In the genomic region with DNA sequence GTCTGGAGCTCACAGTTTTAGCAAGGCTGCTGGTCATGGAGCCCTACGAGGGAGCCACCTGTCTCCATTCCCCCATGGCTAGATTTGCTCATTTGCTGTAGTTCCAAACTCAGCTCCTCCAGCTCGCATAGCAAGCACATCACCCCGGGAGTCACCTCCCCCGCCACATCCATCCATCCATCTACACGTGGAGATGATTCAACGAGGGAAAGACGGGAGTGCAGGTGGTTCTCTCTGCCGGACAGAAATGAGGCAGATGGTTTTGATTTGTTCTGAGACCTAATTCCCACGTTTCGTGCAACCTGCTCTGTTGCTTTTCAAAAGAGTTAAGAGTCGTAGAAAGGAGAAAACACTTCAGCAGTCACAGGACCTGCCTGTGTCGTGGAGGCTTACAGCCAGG, we compare ENCODE assay signal across 17 mouse cellular contexts.
DNase-seq lines count a peak whose midpoint lies in the region; ATAC-seq and TF ChIP-seq lines count a peak whose summit lies in the region.
"Had no signal": no experiment of that assay in that cellular context is flagged by ENCODE, and none has a peak within 500 bp of the region (broad histone marks: within the 10 kb centered on the region; RNA-seq: fewer than 3 reads in every experiment).

No protein-coding gene starts in this region.

- no peak for TF ChIP-seq POLR2A in heart, adult 2 months (IDR thresholded peaks at IDR 0.05; ENCODE audit: insufficient read depth, low read depth, low read length)

- H3K79me2 ChIP-seq in heart, adult 2 months (replicated peaks; ENCODE audit: control insufficient read depth, insufficient read depth, low read length): no peaks in the 10 kb centered on the region

- no peak overlapping the region for H3K4me3 ChIP-seq in heart, adult 2 months
- H3K4me3 ChIP-seq in midbrain, embryonic 15.5 days: no peak overlapping the region
- H3K4me3 ChIP-seq: forebrain, embryonic 12.5 days; heart, embryonic 15.5 days; liver, embryonic 15.5 days; neural tube, embryonic 15.5 days had no signal

- no peaks in the 10 kb centered on the region for H3K9me3 ChIP-seq in midbrain, embryonic 15.5 days
- H3K9me3 ChIP-seq: heart, embryonic 15.5 days; liver, embryonic 15.5 days had no signal

- no peak for TF ChIP-seq EP300 in heart, adult 2 months (IDR thresholded peaks at IDR 0.05; ENCODE audit: insufficient read depth, low read depth, low read length)

- no peaks in the 10 kb centered on the region; the same call in 1 of the 2 replicates for H3K27me3 ChIP-seq in heart, adult 2 months (ENCODE audit: control insufficient read depth, insufficient read depth, low read length)
- H3K27me3 ChIP-seq in midbrain, embryonic 15.5 days (replicated peaks): 0 out of 2 replicates have a peak, but pooled peaks cover 2% of the 10 kb centered on the region
- H3K27me3 ChIP-seq: heart, embryonic 15.5 days; liver, embryonic 15.5 days; neural tube, embryonic 15.5 days had no signal

- H3K9ac ChIP-seq in heart, adult 2 months (ENCODE audit: low read depth, low read length): no peak overlapping the region
- H3K9ac ChIP-seq in midbrain, embryonic 15.5 days: no peak overlapping the region
- H3K9ac ChIP-seq: forebrain, embryonic 12.5 days; heart, embryonic 15.5 days; liver, embryonic 15.5 days; neural tube, embryonic 15.5 days had no signal

- ATAC-seq in midbrain, embryonic 15.5 days (replicated peaks): no peak
- ATAC-seq: hindbrain, postnatal 0 days; lung, postnatal 0 days had no signal

- peak; percentile 23 for DNase-seq in heart, adult 11 months
- no peak for DNase-seq in heart, adult 2 months
- DNase-seq in embryo, embryonic 10 days (ENCODE audit: low spot score): peak; percentile 28
- DNase-seq in forelimb bud, embryonic 11.5 days (ENCODE audit: low read depth, low spot score): peak; percentile 43
- no peak for DNase-seq in natural killer cell, adult 2 months (ENCODE audit: low spot score in 2 of 2)
- no peak for DNase-seq in right cerebral cortex, postnatal 14 days
- DNase-seq: kidney, adult 18-20 months; kidney, postnatal 14 days; left cerebral cortex, postnatal 4 days; thymus, postnatal 25 days had no signal

- WGBS in heart, adult 2 months: 72% methylated on average over 12 of the region's 12 CpGs
- 50% methylated on average over 12 of the region's 12 CpGs for WGBS in midbrain, embryonic 15.5 days

- intact Hi-C loops in heart, adult 2 months (cut with DNase I): no loop called here

- no peak overlapping the region for H3K4me2 ChIP-seq in midbrain, embryonic 15.5 days
- H3K4me2 ChIP-seq: forebrain, embryonic 12.5 days; heart, embryonic 15.5 days; liver, embryonic 15.5 days; neural tube, embryonic 15.5 days had no signal

- H3K4me1 ChIP-seq in heart, adult 2 months (ENCODE audit: control insufficient read depth, insufficient read depth, low read length): no peaks in the 10 kb centered on the region
- H3K4me1 ChIP-seq in midbrain, embryonic 15.5 days: no peaks in the 10 kb centered on the region
- H3K4me1 ChIP-seq: liver, embryonic 15.5 days had no signal

- H3K27ac ChIP-seq in heart, adult 2 months: no peak overlapping the region
- H3K27ac ChIP-seq in midbrain, embryonic 15.5 days: no peak overlapping the region
- H3K27ac ChIP-seq: forebrain, embryonic 12.5 days; heart, embryonic 15.5 days; hindbrain, postnatal 0 days; liver, embryonic 15.5 days; neural tube, embryonic 15.5 days had no signal

- TF ChIP-seq CTCF in heart, adult 2 months (IDR thresholded peaks at IDR 0.05): no peak

- no peaks in the 10 kb centered on the region for H3K36me3 ChIP-seq in heart, adult 2 months (ENCODE audit: control insufficient read depth, insufficient read depth, low read length)
- no peaks in the 10 kb centered on the region for H3K36me3 ChIP-seq in midbrain, embryonic 15.5 days (replicated peaks)
- H3K36me3 ChIP-seq: forebrain, embryonic 12.5 days; heart, embryonic 15.5 days; liver, embryonic 15.5 days; neural tube, embryonic 15.5 days had no signal

Comparison
In these comparisons a context has a peak if more than half of its experiments do, and no peak if none do; other contexts are left out.
1. DNase-seq: peak in heart, adult 11 months (single experiment), embryo, embryonic 10 days (single experiment) and forelimb bud, embryonic 11.5 days (single experiment); none in heart, adult 2 months (0 of 2), natural killer cell, adult 2 months (0 of 2) and right cerebral cortex, postnatal 14 days (single experiment).